Mouse (Mus musculus) heart, postnatal 0 days (tissue): Measurements from ENCODE around the gene Limch1.

ENCODE experiments used
- CTCF ChIP-seq: IDR thresholded peaks from 2 replicates; pipeline ENCODE4 v1.5.1; 2016; ENCODE audit warnings: antibody characterized with exemption, control low read depth, low read depth
- EP300 ChIP-seq: IDR thresholded peaks from 2 replicates; pipeline ENCODE4 v1.6.1; 2016; ENCODE audit warnings: antibody characterized with exemption, low read depth

DNA sequence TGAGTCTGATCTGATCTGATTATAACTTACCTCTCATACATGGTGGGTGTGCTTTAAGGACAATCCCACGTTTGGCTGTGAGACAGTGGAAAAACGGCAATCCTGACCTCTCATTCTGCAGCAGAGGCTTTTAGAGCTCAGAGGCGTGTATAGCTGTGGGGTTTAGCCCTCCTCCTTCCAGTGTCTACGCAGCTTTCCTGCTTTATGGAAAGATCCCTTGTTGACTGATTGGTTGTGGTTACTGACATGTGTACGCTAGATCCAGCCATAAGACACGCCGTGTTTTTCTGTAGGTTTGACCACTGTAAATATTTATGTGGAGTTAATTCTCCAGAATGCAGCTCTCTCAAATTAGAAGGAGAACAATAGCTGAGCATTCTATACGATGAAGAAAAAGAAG lies 81.2 kb downstream of the Limch1 start:
- no peak for TF ChIP-seq CTCF
- TF ChIP-seq EP300: no peak
